In genomic region chr12:101892832-101893231, GRCm38 (mm10) we compare ENCODE assay signal across 13 mouse cellular contexts.
"Had no signal": no experiment of that assay in that cellular context is flagged by ENCODE, and none has a peak within 500 bp of the region (broad histone marks: within the 10 kb centered on the region; RNA-seq: fewer than 3 reads in every experiment).

No protein-coding gene starts in this region.

- H3K4me2 ChIP-seq: liver, embryonic 13.5 days; lung, embryonic 14.5 days; midbrain, embryonic 11.5 days; stomach, embryonic 15.5 days had no signal

- H3K9ac ChIP-seq: liver, embryonic 13.5 days; lung, embryonic 14.5 days; stomach, embryonic 15.5 days had no signal

- H3K9me3 ChIP-seq: liver, embryonic 13.5 days; stomach, embryonic 15.5 days had no signal

- ATAC-seq: lung, postnatal 0 days had no signal

- H3K4me3 ChIP-seq: liver, embryonic 13.5 days; stomach, embryonic 15.5 days had no signal

- DNase-seq: kidney, adult 2 months; kidney, postnatal 25 days; liver, embryonic 13.5 days; lung, embryonic 14.5 days; midbrain, embryonic 14.5 days; right cerebral cortex, postnatal 14 days; spleen, adult 18-20 months; thymus, adult 18-20 months; thymus, postnatal 36 days had no signal

- H3K27me3 ChIP-seq: liver, embryonic 13.5 days; stomach, embryonic 15.5 days had no signal

- H3K4me1 ChIP-seq: liver, embryonic 13.5 days; stomach, embryonic 15.5 days had no signal

- H3K27ac ChIP-seq: kidney, postnatal 0 days; liver, embryonic 13.5 days; stomach, embryonic 15.5 days had no signal
